Mouse (Mus musculus): ENCODE results near the gene Nectin4.

Nectin4 gene

GRCm38 (mm10) chr1:171411492-171411941 lies 41.6 kb downstream of the Nectin4 start:
- DNase-seq (ENCODE audit: low read depth, low spot score) = no peak

GRCm38 (mm10) chr1:171412001-171412441 lies 42.1 kb downstream of the Nectin4 start:
- DNase-seq (ENCODE audit: low read depth, low spot score) = peak; percentile 86

GRCm38 (mm10) chr1:171412446-171412845 lies 42.5 kb downstream of the Nectin4 start:
- DNase-seq (ENCODE audit: low read depth, low spot score) = no peak

GRCm38 (mm10) chr1:171413608-171414007 lies 43.7 kb downstream of the Nectin4 start:
- DNase-seq (ENCODE audit: low read depth, low spot score) = no peak

GRCm38 (mm10) chr1:171418660-171419059 lies 48.8 kb downstream of the Nectin4 start, which contains the start of gene Tstd1:
TSS of gene Tstd1 (plus strand) at chr1:171418872.
- no peak for DNase-seq (ENCODE audit: low read depth, low spot score)

GRCm38 (mm10) chr1:171419291-171419882 lies 49.5 kb downstream of the Nectin4 start:
- no peak for DNase-seq (ENCODE audit: low read depth, low spot score)

- DNase-seq (ENCODE audit: low read depth, low spot score) = no peak
Measured at GRCm38 (mm10) chr1:171419905-171420304, 50.0 kb downstream of the Nectin4 start.

- DNase-seq (ENCODE audit: low read depth, low spot score) = no peak
Measured at GRCm38 (mm10) chr1:171422504-171423095, 52.7 kb downstream of the Nectin4 start.

- no peak for DNase-seq (ENCODE audit: low read depth, low spot score)
Measured at GRCm38 (mm10) chr1:171424638-171425037, 54.7 kb downstream of the Nectin4 start.

GRCm38 (mm10) chr1:171425126-171425525 lies 55.2 kb downstream of the Nectin4 start:
- DNase-seq (ENCODE audit: low read depth, low spot score) = no peak

- DNase-seq (ENCODE audit: low read depth, low spot score) = no peak
Measured at GRCm38 (mm10) chr1:171432158-171432557, 62.3 kb downstream of the Nectin4 start.

- DNase-seq (ENCODE audit: low read depth, low spot score) = no peak
Measured at GRCm38 (mm10) chr1:171435288-171435814, 65.5 kb downstream of the Nectin4 start.

GRCm38 (mm10) chr1:171435974-171436373 lies 66.1 kb downstream of the Nectin4 start:
- DNase-seq (ENCODE audit: low read depth, low spot score) = no peak

- no peak for DNase-seq (ENCODE audit: low read depth, low spot score)
Measured at GRCm38 (mm10) chr1:171437264-171438013, 67.5 kb downstream of the Nectin4 start, which contains the start of gene F11r. TSS of gene F11r (plus strand) at chr1:171437535.
